Mouse (Mus musculus) cortical plate, adult 2 months (tissue): Measurements from ENCODE around the gene 2810459M11Rik. TPM values are rescaled to one million over a fixed set of nuclear protein-coding genes. Genes with fewer than 3 reads are reported as not detected.

Source experiments
- H3K27ac ChIP-seq: fragments of 200-500 bp; 2 replicates; pipeline ENCODE4 v1.5.1; 2012; ENCODE audit warnings: low read length, control low read depth, inconsistent platforms; ENCODE audit not compliant: insufficient read depth
- H3K4me1 ChIP-seq: fragments of 200-500 bp; 2 replicates; pipeline ENCODE4 v1.6.1; 2011; ENCODE audit warnings: low read length; ENCODE audit not compliant: control insufficient read depth, insufficient read depth
- H3K4me3 ChIP-seq: fragments of 200-500 bp; 2 replicates; pipeline ENCODE4 v1.5.1; 2011; ENCODE audit warnings: mild to moderate bottlenecking, low read length, control low read depth; ENCODE audit not compliant: insufficient read depth
- CTCF ChIP-seq: fragments of 200-500 bp; IDR thresholded peaks from 2 replicates; pipeline ENCODE4 v1.5.1; 2011; ENCODE audit warnings: mild to moderate bottlenecking, control low read depth, low read length; ENCODE audit not compliant: insufficient read depth; ENCODE audit errors: extremely low read depth
- POLR2A ChIP-seq: fragments of 200-500 bp; IDR thresholded peaks from 2 replicates; pipeline ENCODE4 v1.6.1; 2011; ENCODE audit warnings: mild to moderate bottlenecking, low read length, control low read depth; ENCODE audit not compliant: insufficient read depth; ENCODE audit errors: extremely low read depth
- polyA plus RNA-seq: library from polyadenylated mRNA; depleted of rRNA; stranded (reverse); fragments of >200 nt; gene quantifications from 2 replicates; pipeline ENCODE4 v1.2.3, GENCODE M21; 2012

The 2810459M11Rik gene
- polyA plus RNA-seq, 1 experiment = 11.3 TPM

- Histone ChIP-seq H3K4me1 (peaks cover 1% of the 10 kb centered on the region; the same call in 1 of the 2 replicates), H3K27ac (no peak overlapping the region), H3K4me3 (peak overlapping the region; percentile 41)
- 0 out of 2 replicates have a peak, but pooled peaks have one; percentile 21 for TF ChIP-seq CTCF
- TF ChIP-seq POLR2A = no peak
Observed at GRCm38 (mm10) chr1:86018235-86019055, 27.2 kb upstream of the 2810459M11Rik start.

GRCm38 (mm10) chr1:86021365-86021989 lies 24.2 kb upstream of the 2810459M11Rik start:
- H3K4me1 ChIP-seq = peaks cover 4% of the 10 kb centered on the region; the same call in 1 of the 2 replicates
- TF ChIP-seq POLR2A (no peak), CTCF (peak; percentile 25; the same call in 1 of the 2 replicates)
- no peak overlapping the region for H3K27ac ChIP-seq
- no peak overlapping the region for H3K4me3 ChIP-seq

GRCm38 (mm10) chr1:86032273-86032987 lies 13.2 kb upstream of the 2810459M11Rik start:
- TF ChIP-seq POLR2A = peak; percentile 50; the same call in 1 of the 2 replicates
- no peak for TF ChIP-seq CTCF
- H3K4me3 ChIP-seq = no peak overlapping the region
- H3K4me1 ChIP-seq = no peaks in the 10 kb centered on the region; the same call in 1 of the 2 replicates
- peak overlapping the region; percentile 48 for H3K27ac ChIP-seq

GRCm38 (mm10) chr1:86038191-86038951 lies 7.3 kb upstream of the 2810459M11Rik start:
- Histone ChIP-seq H3K4me1 (no peaks in the 10 kb centered on the region; the same call in 1 of the 2 replicates), H3K27ac (no peak overlapping the region)
- no peak for TF ChIP-seq CTCF
- TF ChIP-seq POLR2A = no peak

GRCm38 (mm10) chr1:86040131-86040530 lies 5.5 kb upstream of the 2810459M11Rik start:
- no peaks in the 10 kb centered on the region; the same call in none of the 2 replicates for H3K4me1 ChIP-seq
- H3K27ac ChIP-seq = no peak overlapping the region
- TF ChIP-seq POLR2A = no peak
- TF ChIP-seq CTCF = no peak
- no peak overlapping the region for H3K4me3 ChIP-seq

More at GRCm38 (mm10) chr1:86038191-86038951, 7.3 kb upstream of the 2810459M11Rik start:
- H3K4me3 ChIP-seq = no peak overlapping the region

GRCm38 (mm10) chr1:86040817-86041216 lies 4.8 kb upstream of the 2810459M11Rik start:
- Histone ChIP-seq H3K4me3 (no peak overlapping the region), H3K4me1 (no peaks in the 10 kb centered on the region; the same call in none of the 2 replicates), H3K27ac (no peak overlapping the region)
- no peak for TF ChIP-seq CTCF
- no peak for TF ChIP-seq POLR2A

- H3K4me1 ChIP-seq = no peaks in the 10 kb centered on the region; the same call in 1 of the 2 replicates
- no peak overlapping the region for H3K4me3 ChIP-seq
- TF ChIP-seq CTCF (no peak), POLR2A (no peak)
- no peak overlapping the region for H3K27ac ChIP-seq
Observed at GRCm38 (mm10) chr1:86045056-86045455, 607 bp upstream of the 2810459M11Rik start.

GRCm38 (mm10) chr1:86046833-86047563 lies 1.3 kb downstream of the 2810459M11Rik start:
- no peak for TF ChIP-seq POLR2A
- no peak for TF ChIP-seq CTCF
- Histone ChIP-seq H3K27ac (no peak overlapping the region), H3K4me1 (no peaks in the 10 kb centered on the region; the same call in 1 of the 2 replicates), H3K4me3 (peak overlapping the region; percentile 63)
